Mouse (Mus musculus) mammary gland, adult 2 months (tissue): ENCODE measurements around the gene Kbtbd4. TPM values are rescaled to one million over a fixed set of nuclear protein-coding genes. Genes with fewer than 3 reads are reported as not detected.

Experiments
- polyA plus RNA-seq: library from polyadenylated mRNA; depleted of rRNA; stranded (reverse); fragments of >200 nt; gene quantifications from 2 replicates; pipeline ENCODE4 v1.2.3, GENCODE M21; 2012; ENCODE audit warnings: low replicate concordance; rRNA removed

Kbtbd4 gene
- 14.0 and 22.8 TPM in 2 replicates for polyA plus RNA-seq

GRCm38 (mm10) chr2:90904076-90904855, at the start of gene Kbtbd4, which contains the start of gene Ndufs3:
Kbtbd4 (plus strand) TSS chr2:90904740.
Ndufs3 (minus strand) TSS chr2:90904827.

GRCm38 (mm10) chr2:90885218-90886041, 19.1 kb upstream of the Kbtbd4 start, which contains the start of gene C1qtnf4:
C1qtnf4 (plus strand) TSS chr2:90885860.

GRCm38 (mm10) chr2:90940233-90941229, 36.0 kb downstream of the Kbtbd4 start, which contains the start of gene Celf1:
Celf1 (plus strand) TSS chr2:90940382.

Other genes with a start within 250 kb of the Kbtbd4 start
- gene Nup160, start 227.5 kb upstream of the Kbtbd4 start, polyA plus RNA-seq: 5.5 and 10.0 TPM in 2 replicates
- 35.7 and 39.6 TPM in 2 replicates for gene Fnbp4, start 159.4 kb upstream of the Kbtbd4 start, polyA plus RNA-seq
- gene Agbl2, start 122.0 kb upstream of the Kbtbd4 start, polyA plus RNA-seq: 0.20 and 0.45 TPM in 2 replicates
- gene Mtch2, start 57.6 kb upstream of the Kbtbd4 start, polyA plus RNA-seq: 63.1 and 247 TPM in 2 replicates
- gene C1qtnf4, start 18.9 kb upstream of the Kbtbd4 start, polyA plus RNA-seq: 5.1 and 7.1 TPM in 2 replicates
- 135 and 410 TPM in 2 replicates for gene Ndufs3, start 87 bp downstream of the Kbtbd4 start, polyA plus RNA-seq
- gene Celf1, start 35.6 kb downstream of the Kbtbd4 start, polyA plus RNA-seq: 27.0 and 45.9 TPM in 2 replicates
- gene Rapsn, start 130.9 kb downstream of the Kbtbd4 start, polyA plus RNA-seq: 3.6 and 9.9 TPM in 2 replicates
- gene Psmc3, start 149.3 kb downstream of the Kbtbd4 start, polyA plus RNA-seq: 47.3 and 73.2 TPM in 2 replicates
- gene Slc39a13, start 165.7 kb downstream of the Kbtbd4 start, polyA plus RNA-seq: 70.6 and 95.5 TPM in 2 replicates
- gene Spi1, start 177.7 kb downstream of the Kbtbd4 start, polyA plus RNA-seq: 79.3 and 90.0 TPM in 2 replicates
- gene Mybpc3, start 213.4 kb downstream of the Kbtbd4 start, polyA plus RNA-seq: 0.19 and 0.27 TPM in 2 replicates